Mouse (Mus musculus) kidney, embryonic 16.5 days (tissue): ENCODE measurements around the gene Wscd2. TPM values are rescaled to one million over a fixed set of nuclear protein-coding genes. Genes with fewer than 3 reads are reported as not detected.

Experiments used
- ATAC-seq: fragments of 200-750 bp; cut with Nextera tagmentation; 2 replicates; pipeline ENCODE4 v1.8.0; 2017; ENCODE audit warnings: moderate TSS enrichment; ENCODE audit not compliant: low FRiP score, low TSS enrichment
- H3K27ac ChIP-seq: fragments of 300-500 bp; sonication (generic); 2 replicates; pipeline ENCODE4 v1.5.1; 2014; ENCODE audit warnings: low read length
- H3K27me3 ChIP-seq: fragments of 300-500 bp; sonication (generic); 2 replicates; pipeline ENCODE4 v1.6.1; 2014; ENCODE audit warnings: low read length, control low read depth, mixed read lengths; ENCODE audit not compliant: insufficient read depth
- H3K36me3 ChIP-seq: fragments of 300-500 bp; sonication (generic); 2 replicates; pipeline ENCODE4 v1.6.1; 2014; ENCODE audit warnings: low read length, control low read depth, mixed read lengths; ENCODE audit not compliant: insufficient read depth
- H3K4me1 ChIP-seq: fragments of 300-500 bp; sonication (generic); 2 replicates; pipeline ENCODE4 v1.6.1; 2014; ENCODE audit warnings: low read length, control low read depth, mixed read lengths; ENCODE audit not compliant: insufficient read depth
- H3K4me2 ChIP-seq: fragments of 300-500 bp; sonication (generic); replicated peaks from 2 replicates; pipeline ENCODE4 v1.6.1; 2014; ENCODE audit warnings: low read depth, low read length
- H3K4me3 ChIP-seq: fragments of 300-500 bp; sonication (generic); 2 replicates; pipeline ENCODE4 v1.5.1; 2014; ENCODE audit warnings: mild to moderate bottlenecking, low read length
- H3K9ac ChIP-seq: fragments of 300-500 bp; sonication (generic); replicated peaks from 2 replicates; pipeline ENCODE4 v1.6.1; 2014; ENCODE audit warnings: low read length
- H3K9me3 ChIP-seq: fragments of 300-500 bp; sonication (generic); 2 replicates; pipeline ENCODE4 v1.6.1; 2016; ENCODE audit warnings: low read length, control low read depth
- WGBS: fragments of 180-500 bp; shearing (Covaris S2); extraction: QIAGEN DNeasy Blood & Tissue Kit; methylation state at CpG from one replicate; pipeline ENCODE4 v1.1.7; 2014; 5-methylcytosine and 5-hydroxymethylcytosine counted together
- polyA plus RNA-seq: library from polyadenylated mRNA; unstranded; fragments of >200 nt; fragmentation: Nextera tagmentation; extraction: Ambion mirVana; gene quantifications from 2 replicates; pipeline ENCODE4 v1.2.1, GENCODE M21; 2015

Wscd2 gene
- polyA plus RNA-seq, 1 experiment from 2014 or later: 3.0 TPM

DNA sequence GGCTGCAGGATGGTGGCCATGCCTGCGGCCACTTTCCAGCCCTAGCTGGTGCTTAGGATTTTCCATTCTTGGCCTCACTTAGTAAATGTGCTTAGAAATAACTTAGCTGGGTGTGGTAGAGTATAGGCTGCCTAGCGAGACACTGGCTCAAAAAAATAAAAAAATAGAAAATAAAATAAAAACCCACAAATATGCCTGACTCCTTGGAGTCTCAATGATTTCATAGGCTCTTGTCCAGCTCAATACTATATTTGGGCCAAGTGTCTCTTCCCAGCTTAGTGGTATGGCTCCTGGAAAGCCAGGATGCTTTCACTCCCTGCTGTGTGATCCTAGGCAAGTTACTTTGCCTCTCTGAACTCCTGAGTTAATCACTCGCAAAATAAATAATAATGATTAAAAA lies 139.1 kb downstream of the Wscd2 start:
- WGBS: 83% methylated on average over 3 of the region's 3 CpGs
- no peak overlapping the region for H3K4me2 ChIP-seq
- peaks cover 49% of the 10 kb centered on the region for H3K4me1 ChIP-seq
- H3K9ac ChIP-seq: no peak overlapping the region
- ATAC-seq: no peak
- no peak overlapping the region for H3K4me3 ChIP-seq
- H3K27ac ChIP-seq: no peak overlapping the region
- H3K36me3 ChIP-seq: no peaks in the 10 kb centered on the region
- H3K27me3 ChIP-seq: no peaks in the 10 kb centered on the region
- no peaks in the 10 kb centered on the region for H3K9me3 ChIP-seq

DNA sequence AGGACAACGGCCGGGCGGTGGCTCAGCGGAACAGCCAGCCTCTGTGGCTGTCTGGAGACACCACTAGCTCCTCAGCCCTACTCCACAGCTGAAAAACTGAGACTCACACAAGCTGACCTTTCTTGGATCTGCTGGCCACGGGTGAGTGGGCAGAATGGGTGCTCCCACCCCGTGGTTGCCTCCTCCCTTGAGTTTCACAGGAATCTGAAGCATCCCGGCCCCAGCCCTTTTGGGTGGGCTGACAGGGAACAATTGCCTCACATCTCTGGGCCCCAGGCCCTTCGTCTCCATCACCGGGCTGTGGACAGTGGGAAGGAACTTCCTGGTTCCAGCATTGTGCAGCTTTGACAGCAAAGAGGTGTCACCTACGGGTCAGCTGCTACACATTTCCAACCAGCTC lies 140.0 kb downstream of the Wscd2 start:
- Histone ChIP-seq H3K4me2 (no peak overlapping the region), H3K36me3 (no peaks in the 10 kb centered on the region), H3K9me3 (no peaks in the 10 kb centered on the region), H3K27ac (no peak overlapping the region), H3K9ac (no peak overlapping the region), H3K4me1 (peaks cover 55% of the 10 kb centered on the region), H3K27me3 (no peaks in the 10 kb centered on the region), H3K4me3 (no peak overlapping the region)
- 35% methylated on average over 10 of the region's 10 CpGs for WGBS
- no peak for ATAC-seq

DNA sequence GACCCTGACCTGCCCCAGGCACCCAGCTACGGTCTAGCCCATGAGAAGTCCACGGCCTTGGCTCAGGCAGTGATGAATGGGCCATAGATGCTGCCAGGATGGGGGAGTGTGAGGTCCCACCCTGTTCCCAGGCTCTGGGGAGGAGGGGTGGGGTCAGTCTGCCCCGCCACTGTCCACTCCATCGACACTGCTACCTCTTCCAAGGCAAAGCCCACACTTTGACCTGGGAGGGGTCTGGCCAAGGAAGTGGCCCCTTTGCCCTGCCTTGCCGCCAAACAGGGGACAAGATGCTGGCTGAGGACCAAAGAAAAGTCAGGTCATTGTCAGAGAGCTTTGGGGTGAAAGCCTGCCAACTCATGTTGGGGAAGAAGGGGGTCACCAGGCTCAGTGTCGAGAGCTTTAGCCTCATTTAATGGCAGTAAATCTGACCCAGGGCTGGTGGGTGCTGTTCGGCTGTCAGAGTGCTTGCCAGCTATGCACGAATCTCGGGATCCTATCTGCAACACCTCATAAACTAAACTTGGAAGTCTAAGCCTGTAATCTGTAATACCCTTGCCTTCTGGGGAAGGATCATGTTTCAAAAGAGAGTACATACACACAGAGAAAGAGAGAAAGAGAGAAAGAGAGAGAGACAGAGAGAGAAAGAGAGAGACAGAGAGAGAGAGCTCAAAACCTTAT lies 143.0 kb downstream of the Wscd2 start:
- no peaks in the 10 kb centered on the region for H3K9me3 ChIP-seq
- no peak for ATAC-seq
- WGBS: 11% methylated on average over 9 of the region's 9 CpGs
- peak overlapping the region; percentile 48; the same call in 1 of the 2 replicates for H3K27ac ChIP-seq
- no peak overlapping the region for H3K4me2 ChIP-seq
- no peak overlapping the region for H3K4me3 ChIP-seq
- no peak overlapping the region for H3K9ac ChIP-seq
- H3K4me1 ChIP-seq: peaks cover 44% of the 10 kb centered on the region
- H3K27me3 ChIP-seq: no peaks in the 10 kb centered on the region
- H3K36me3 ChIP-seq: no peaks in the 10 kb centered on the region

DNA sequence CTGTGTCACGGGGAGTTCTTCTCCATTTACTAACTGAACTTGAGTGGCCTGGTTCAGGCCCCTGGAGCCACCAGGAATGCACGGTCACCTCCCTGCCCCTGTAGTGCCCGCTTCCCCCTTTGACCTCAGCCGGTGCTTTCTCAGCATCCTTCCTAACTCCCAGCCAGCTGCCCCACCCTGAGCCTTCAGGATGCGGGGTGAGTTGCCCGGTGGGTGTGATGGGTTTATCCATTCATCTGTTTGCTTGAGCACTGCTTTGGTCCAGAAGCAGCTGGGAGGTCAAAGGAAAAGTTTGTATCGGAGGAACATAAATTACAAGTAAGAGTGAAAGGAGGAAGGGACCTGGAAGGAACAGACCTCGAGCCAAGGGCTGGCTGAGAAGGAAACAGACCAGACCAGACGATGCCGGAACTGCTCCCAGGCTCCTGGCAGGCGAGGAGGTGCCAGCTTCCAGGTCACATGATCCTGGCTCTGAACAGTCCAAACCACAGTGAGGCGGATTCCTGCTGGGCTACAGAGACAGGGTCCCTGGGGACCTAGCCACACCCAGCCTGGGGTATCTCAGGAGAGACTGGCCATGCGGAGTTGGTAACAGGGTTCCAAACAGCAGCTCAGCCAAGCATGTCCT lies 144.0 kb downstream of the Wscd2 start:
- Histone ChIP-seq H3K4me2 (no peak overlapping the region), H3K27me3 (no peaks in the 10 kb centered on the region), H3K4me1 (peaks cover 37% of the 10 kb centered on the region), H3K9me3 (no peaks in the 10 kb centered on the region), H3K36me3 (no peaks in the 10 kb centered on the region), H3K9ac (no peak overlapping the region), H3K4me3 (no peak overlapping the region), H3K27ac (peak overlapping the region; percentile 48; the same call in 1 of the 2 replicates)
- ATAC-seq: peak; percentile 72
- 19% methylated on average over 13 of the region's 13 CpGs for WGBS

DNA sequence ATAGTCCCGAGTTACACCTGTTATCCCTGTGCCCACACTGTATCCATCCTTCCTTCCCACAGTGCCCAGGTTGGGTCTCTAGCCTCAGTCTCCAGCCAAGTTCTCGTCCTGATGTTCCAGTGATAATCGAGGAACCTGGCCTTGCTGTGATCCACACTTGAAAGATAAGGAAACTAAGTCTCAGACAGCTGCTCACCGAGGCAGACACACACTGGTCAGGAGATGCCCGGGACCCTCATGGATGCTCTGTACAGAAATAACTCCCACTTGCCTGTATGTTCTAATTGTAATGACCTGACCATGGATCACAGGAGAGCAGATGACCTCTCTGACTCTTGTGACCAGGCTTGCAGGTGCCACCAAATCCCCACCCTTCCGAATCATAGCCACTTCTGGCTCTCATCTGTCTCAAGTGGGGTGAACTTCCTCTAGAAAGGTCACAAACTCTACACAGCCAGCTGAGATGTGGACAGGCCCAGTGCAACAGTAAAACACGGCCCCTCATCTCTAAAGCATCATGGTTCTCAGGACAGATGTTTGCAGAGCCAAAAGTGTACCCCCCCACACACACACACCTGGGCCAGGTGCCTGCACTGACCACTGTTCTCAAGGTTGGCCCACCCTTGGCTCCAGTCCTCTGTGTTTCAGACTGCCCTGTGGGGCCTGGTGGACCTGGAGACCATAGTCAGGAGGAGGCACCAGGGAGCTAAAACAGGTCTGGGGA lies 144.9 kb downstream of the Wscd2 start:
- Histone ChIP-seq H3K4me3 (no peak overlapping the region), H3K27ac (no peak overlapping the region), H3K4me1 (peaks cover 32% of the 10 kb centered on the region), H3K36me3 (no peaks in the 10 kb centered on the region), H3K4me2 (no peak overlapping the region), H3K27me3 (no peaks in the 10 kb centered on the region), H3K9ac (no peak overlapping the region), H3K9me3 (no peaks in the 10 kb centered on the region)
- 74% methylated on average over 7 of the region's 7 CpGs for WGBS
- ATAC-seq: no peak

DNA sequence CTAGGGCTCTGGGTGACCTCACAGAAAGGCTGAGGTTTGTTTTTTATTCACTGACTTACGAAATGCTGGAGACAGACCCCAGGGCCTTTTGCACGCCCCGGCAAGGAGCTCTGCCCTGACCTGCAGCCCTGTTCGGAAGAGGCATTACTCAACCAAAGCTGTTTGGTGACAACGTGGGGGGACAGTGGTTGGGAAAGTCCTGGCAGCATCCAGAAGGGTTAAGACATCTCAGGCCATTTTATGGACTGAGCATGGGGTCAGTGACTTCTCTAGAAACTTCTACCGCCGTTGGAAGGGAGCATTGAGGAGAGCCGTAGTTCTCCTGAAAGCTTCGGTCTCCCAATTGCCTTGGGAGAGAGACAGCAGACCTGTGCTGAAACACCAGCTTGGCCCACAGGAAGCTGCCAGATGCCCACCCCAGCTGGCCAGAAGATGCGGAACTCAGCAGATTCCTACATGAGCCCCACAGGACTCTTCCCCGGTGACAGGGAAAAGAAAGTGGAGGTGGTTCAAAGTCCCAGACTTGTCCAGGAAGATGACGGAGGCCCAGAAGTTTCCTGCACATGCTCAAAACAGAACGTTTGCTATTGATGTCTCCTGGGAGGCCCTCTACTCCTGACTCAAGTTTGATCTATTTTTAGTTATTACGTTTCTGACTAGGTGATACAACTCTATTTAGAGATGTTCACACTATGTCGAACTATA lies 145.9 kb downstream of the Wscd2 start:
- Histone ChIP-seq H3K4me2 (no peak overlapping the region), H3K4me1 (peaks cover 24% of the 10 kb centered on the region), H3K27me3 (no peaks in the 10 kb centered on the region), H3K27ac (no peak overlapping the region), H3K4me3 (no peak overlapping the region), H3K9me3 (no peaks in the 10 kb centered on the region), H3K9ac (no peak overlapping the region), H3K36me3 (no peaks in the 10 kb centered on the region)
- no peak for ATAC-seq
- WGBS: 65% methylated on average over 15 of the region's 15 CpGs

DNA sequence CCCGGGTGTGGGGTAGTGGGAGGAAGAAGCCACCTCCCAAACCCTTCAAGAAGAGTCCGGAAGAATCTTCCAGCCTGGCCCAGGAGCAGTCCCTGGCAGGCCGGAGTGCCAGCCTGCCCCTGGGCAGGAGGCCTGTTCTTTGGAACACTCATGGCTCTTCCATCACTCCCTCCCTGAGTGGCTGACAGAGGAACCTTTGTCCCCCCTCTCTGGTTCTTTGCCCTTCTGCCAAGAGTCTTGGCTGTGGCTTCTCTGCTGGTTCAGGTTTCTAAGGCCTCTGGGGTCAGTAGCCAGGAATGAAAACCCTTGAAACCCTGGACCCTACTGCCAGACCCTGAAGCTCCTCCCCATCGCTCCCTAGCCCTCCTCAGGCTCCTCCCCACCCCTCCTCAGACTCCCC lies 147.5 kb downstream of the Wscd2 start:
- H3K27me3 ChIP-seq: no peaks in the 10 kb centered on the region
- H3K9ac ChIP-seq: no peak overlapping the region
- no peak overlapping the region for H3K4me2 ChIP-seq
- H3K27ac ChIP-seq: no peak overlapping the region; the same call in 1 of the 2 replicates
- H3K36me3 ChIP-seq: no peaks in the 10 kb centered on the region
- H3K4me1 ChIP-seq: peaks cover 22% of the 10 kb centered on the region
- no peak for ATAC-seq
- H3K4me3 ChIP-seq: no peak overlapping the region
- 57% methylated on average over 4 of the region's 4 CpGs for whole genome bisulfite sequencing
- H3K9me3 ChIP-seq: no peaks in the 10 kb centered on the region

DNA sequence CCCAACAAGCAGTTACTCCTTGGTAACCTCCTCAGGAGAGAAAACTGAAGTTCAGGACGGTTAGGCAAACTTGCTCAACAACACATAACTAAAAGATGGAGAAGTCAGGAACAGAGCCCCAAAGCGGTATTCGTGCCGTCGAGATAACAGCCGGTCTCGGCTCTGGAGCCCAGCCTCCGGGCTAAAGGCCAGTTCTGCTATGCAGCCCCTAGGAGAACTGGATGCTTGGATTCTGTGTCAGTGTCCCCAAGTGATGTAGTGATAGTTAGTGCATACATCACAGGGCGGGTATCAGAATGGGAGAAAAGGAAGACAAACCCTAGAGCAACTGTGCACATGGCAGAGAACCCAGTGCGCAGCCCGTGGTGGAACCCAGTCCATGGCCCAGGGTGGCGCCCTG lies 147.9 kb downstream of the Wscd2 start:
- Histone ChIP-seq H3K4me2 (no peak overlapping the region), H3K4me1 (peaks cover 18% of the 10 kb centered on the region), H3K9me3 (no peaks in the 10 kb centered on the region), H3K4me3 (no peak overlapping the region), H3K36me3 (no peaks in the 10 kb centered on the region), H3K27ac (no peak overlapping the region), H3K9ac (no peak overlapping the region), H3K27me3 (no peaks in the 10 kb centered on the region)
- ATAC-seq: no peak
- WGBS: 65% methylated on average over 12 of the region's 12 CpGs

DNA sequence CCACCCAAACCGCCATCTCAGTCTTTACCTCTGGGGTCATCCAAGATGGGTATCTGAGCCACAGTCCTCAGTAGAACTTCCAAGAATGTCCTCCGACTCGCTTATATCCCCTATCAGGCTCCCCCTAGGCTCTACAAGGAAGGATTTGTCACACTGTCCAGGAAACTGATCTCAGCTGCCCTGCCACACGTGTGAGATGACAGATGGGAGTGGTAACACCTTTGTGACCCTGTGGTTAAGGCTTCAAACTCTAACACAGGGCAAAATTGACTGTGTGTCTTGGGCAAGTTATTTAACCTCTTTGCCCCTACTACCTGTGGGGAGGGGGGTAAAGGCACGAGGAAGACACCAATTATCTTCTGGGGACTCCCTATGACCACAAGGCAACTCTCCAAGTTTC lies 149.0 kb downstream of the Wscd2 start:
- no peaks in the 10 kb centered on the region for H3K27me3 ChIP-seq
- H3K27ac ChIP-seq: no peak overlapping the region
- peaks cover 7% of the 10 kb centered on the region for H3K4me1 ChIP-seq
- WGBS: 51% methylated on average over 5 of the region's 5 CpGs
- H3K4me3 ChIP-seq: no peak overlapping the region
- H3K9ac ChIP-seq: no peak overlapping the region
- ATAC-seq: no peak
- no peaks in the 10 kb centered on the region for H3K36me3 ChIP-seq
- no peaks in the 10 kb centered on the region for H3K9me3 ChIP-seq
- no peak overlapping the region for H3K4me2 ChIP-seq
